Mouse (Mus musculus): ENCODE measurements around the gene Olfr1307.

Gene Olfr1307

DNA sequence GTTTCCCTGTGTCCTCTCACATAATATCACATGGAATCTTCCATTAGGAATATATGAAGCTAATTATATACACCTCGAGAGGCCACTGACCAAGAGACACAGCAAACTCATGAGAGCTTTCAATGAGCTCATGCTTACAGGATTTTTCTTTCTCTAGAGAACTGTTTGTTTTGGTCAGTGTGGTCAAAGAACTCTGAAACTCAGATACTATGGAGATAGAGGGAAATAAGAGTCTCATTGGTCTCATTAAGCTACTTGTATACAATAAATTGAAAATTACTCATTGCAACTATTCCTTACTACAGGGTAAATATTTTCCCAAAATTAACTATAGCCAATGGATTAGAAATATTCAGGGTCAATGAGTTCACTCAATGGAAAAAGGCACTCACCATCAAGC, at the start of gene Olfr1307:
TSS of gene Olfr1307 (minus strand) at position 101 of the 400 bp plus-strand sequence.
- DNase-seq, result no peak

DNA sequence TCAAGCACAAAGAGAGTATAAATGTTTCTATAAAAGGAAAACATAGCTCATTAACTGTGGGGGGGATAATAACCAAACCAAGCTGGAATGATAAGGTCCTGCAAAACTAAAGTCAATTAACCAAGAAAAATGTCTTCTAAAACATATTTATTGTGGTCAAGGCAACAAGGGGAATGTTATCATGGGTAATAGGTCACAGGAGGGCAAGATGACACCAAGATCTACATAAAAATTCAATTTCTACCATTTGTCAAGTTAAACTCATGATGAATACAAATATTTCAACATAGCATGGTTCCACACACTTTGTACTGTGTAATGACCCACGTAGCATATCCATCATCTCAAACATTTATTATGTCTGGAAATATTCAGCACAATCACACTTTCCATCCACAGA, 40.9 kb upstream of the Olfr1307 start, which contains the start of gene Olfr1309:
TSS of gene Olfr1309 (minus strand) at position 101 of the 400 bp plus-strand sequence.
- DNase-seq, result no peak

DNA sequence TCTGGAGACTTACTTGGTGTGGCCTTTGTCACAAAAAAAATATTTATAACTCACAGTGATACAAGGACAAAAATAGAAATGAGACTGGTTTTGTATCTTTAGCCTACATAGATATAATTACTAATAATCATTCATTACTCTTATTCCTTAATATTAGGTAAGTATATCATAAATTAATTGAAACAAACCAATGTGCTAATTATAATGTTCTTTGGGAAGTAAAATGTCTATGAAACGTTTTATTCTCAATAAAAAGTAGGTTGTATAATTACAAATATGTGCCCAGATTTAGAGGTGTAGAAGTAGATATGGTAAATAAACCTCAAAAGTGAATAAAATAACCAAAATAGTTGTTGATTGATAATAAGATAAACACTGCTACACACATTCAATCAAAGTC, 15.6 kb upstream of the Olfr1307 start, which contains the start of gene Olfr1308:
TSS of gene Olfr1308 (minus strand) at position 101 of the 400 bp plus-strand sequence.
- DNase-seq, result no peak

DNA sequence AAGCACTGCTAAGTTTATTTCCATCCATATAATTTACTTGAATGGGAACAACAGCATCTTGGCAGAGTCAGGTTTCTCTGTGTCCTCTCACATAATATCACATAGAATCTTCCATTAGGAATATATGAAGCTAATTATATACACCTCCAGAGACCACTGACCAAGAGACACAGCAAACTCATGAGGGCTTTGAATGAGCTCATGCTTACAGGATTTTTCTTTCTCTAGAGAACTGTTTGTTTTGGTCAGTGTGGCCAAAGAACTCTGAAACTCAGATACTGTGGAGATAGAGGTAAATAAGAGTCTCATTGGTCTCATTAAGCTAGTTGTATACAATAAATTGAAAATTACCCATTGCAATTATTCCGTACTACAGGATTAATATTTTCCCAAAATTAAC, 33.1 kb downstream of the Olfr1307 start, which contains the start of gene Olfr1306:
TSS of gene Olfr1306 (minus strand) at position 101 of the 400 bp plus-strand sequence.
- no peak for DNase-seq
